Mouse (Mus musculus) gastrocnemius, adult 18-20 months (tissue): ENCODE data around the gene Pilra. TPM values are rescaled to one million over a fixed set of nuclear protein-coding genes. Genes with fewer than 3 reads are reported as not detected.
"Not testable (repeated sequence)": the region's sequence is repeated elsewhere in the genome, so short reads cannot be mapped to it uniquely, and the experiment has no call there.

ENCODE experiments used
- DNase-seq: peaks from one replicate; pipeline ENCODE4 v3.0.0; 2021; ENCODE audit warnings: low spot score
- long read RNA-seq, 2 experiments: library from polyadenylated mRNA; stranded (forward); transcript quantifications; one replicate each; pipeline ENCODE4 v2.0.0; 2021
- total RNA-seq, 2 experiments: library from RNA; stranded (reverse); gene quantifications; 2 replicates each; pipeline ENCODE4 v1.2.3; 2021

The Pilra gene
- total RNA-seq, result under 1 TPM; 0.16 to 0.28 TPM
- long read RNA-seq, experiment 1, result 0 reads
- long read RNA-seq, experiment 2, result 0 reads

DNA sequence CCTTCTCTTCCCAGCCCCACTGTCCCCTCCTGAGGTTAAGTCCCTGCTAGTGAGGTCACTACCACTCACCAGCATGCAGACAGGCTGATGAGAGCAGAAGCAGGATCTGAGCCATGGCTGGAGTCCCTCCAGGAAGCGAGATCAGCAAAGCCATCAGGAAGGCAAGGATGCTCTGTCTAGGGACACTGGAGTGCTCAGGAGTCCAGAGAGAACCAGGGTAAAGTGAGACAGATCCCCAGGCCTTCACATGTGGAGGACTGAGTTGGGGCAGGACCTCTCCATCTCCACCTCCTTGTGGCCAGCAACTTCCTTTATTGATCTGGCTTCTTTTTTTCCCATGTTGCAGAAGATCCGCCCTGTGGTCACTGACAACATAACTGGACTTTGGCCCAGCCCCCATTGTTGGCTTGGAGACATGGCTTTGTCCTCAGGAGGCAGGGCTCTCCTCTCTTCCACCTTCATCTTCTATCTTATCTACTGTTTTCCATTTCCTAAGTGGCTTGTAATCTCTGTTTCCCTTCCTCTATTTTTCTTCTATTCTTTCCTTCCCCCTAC, at the start of gene Pilra:
Gene Pilra, minus strand, starts transcription at position 316 of the 555 bp plus-strand sequence.
- DNase-seq, result not testable (repeated sequence)

DNA sequence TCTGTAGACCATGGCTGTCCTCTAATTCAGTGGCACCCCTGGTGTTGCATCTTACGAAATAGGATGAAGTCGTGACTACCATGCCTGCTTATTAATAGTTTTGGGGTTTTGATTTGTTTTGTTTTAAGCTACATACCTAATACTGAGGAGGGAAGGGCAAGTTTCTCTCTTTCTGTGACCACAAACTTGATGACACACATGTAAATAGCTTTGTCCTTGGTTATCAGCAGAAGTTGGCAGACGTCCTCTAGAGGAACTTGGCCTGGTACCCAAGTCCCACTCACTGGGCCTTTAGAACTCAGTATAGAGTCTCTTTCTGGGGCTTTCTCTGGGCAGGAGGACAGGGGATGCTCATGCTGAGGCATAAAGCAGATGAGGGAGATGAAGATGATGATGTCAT, 47.3 kb upstream of the Pilra start:
- no peak for DNase-seq

DNA sequence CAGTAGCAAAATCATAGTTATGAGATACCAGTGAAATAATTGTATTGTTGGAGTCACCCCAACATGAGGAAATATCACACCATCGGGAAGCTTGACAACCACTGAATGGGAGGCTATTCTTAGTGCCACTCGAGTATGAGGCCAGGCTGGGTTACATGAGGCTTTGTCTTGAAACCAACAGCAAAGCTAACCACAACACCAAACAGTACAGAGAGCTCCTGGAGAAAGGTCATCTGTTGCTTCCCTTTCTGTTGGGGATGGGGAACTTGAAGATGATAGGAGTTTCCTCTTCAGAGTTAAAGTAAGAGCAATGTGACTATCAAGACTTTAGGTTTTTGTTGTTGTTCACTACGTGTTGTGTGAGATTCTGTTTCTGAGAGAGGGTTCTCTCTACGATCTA, 46.8 kb upstream of the Pilra start:
- no peak for DNase-seq

DNA sequence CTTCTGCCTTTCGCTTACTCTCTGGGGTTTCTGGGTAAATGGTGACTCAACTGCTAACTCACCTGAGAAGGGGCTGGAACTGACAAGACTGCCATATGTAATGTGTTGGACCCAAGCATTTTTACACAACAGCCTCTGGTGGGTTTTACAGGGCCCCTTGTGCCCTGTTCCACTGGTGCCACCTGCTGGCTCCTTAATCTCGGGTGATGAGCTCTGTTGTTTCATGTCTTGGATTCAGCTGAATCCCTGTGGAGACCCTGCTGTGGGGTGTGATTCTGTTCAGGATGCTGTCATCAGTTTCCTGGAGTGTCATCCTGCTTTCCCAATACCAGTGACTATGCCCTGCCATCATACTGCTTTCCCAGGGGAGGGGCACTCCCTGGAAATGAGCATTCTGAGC, 41.8 kb upstream of the Pilra start:
- no peak for DNase-seq

DNA sequence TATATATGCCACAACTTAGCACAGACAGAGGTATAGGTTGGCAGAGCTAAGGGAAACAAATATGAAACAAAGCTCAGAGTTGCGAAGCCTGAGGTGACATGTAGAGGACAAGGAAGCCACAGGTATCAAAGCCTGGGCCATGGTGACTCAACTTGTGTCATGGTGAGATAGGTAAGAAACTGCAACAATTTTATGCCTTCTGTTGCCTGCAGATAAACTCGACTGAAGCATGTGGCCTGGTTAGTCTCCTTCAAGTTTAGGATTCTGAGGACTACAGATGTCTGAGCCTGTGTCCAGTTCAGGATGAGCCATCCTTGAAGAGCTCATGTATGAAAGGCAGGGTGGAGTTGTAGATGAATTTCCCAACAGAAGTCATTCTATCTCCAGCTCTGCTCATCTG, 39.0 kb upstream of the Pilra start:
- DNase-seq, result no peak

DNA sequence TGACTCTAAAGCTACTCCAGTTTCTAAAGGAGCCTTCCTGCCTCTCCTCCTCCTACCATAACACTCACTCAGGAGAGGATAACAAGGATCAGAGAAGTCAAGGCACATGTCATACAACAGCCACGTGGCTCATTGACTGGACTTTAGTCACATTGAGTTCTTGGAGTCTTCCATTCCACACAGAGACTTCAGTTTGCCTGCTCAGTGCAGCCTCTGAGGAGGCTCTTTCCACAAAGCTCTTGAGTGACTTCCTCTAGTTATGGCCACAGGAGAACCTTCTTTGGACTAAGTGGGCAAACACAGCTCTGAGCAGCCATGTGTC, 36.3 kb upstream of the Pilra start:
- not testable (repeated sequence) for DNase-seq

DNA sequence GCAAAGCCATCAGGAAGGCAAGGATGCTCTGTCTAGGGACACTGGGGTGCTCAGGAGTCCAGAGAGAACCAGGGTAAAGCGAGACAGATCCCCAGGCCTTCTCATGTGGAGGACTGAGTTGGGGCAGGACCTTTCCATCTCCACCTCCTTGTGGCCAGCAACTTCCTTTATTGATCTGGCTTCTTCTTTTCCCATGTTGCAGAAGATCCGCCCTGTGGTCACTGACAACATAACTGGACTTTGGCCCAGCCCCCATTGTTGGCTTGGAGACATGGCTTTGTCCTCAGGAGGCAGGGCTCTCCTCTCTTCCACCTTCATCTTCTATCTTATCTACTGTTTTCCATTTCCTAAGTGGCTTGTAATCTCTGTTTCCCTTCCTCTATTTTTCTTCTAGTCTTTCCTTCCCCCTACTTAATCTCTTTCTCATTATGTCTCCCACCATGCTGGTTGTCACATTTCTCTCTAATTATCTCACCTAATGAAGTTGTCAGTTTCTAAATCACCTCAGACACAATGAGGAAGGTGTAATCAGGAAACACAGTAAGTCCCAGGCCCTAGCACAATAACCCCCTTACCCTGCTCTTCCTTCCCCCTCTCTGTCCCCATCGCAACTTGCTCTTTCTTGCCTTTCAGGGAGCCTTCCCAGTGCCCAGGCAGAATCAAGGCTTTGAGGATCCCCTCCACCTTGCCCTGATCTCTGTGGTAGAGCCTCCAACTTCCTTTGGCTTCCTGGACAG, 35.7 kb upstream of the Pilra start, which contains the start of gene Pilrb2:
Gene Pilrb2, minus strand, starts transcription at position 172 of the 737 bp plus-strand sequence.
- not testable (repeated sequence) for DNase-seq

DNA sequence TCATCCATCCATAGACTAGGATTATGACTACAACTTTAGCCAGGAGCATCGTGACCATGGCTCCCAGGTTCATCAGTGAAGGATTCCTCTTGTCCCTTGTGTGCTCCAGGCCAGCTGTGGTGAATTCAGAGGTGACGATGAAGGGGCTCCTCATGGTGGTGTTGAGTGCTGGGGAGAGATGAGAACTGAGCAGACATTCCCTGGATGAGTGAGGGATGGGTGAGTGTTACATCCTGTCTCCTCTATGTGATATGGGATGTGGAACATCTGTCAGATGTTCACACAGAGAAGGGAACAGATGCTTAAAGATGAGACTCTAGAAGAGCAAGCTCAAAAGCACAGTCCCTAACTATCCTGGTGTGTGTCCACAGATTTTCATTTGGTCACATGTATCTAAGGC, 32.5 kb upstream of the Pilra start:
- not testable (repeated sequence) for DNase-seq

DNA sequence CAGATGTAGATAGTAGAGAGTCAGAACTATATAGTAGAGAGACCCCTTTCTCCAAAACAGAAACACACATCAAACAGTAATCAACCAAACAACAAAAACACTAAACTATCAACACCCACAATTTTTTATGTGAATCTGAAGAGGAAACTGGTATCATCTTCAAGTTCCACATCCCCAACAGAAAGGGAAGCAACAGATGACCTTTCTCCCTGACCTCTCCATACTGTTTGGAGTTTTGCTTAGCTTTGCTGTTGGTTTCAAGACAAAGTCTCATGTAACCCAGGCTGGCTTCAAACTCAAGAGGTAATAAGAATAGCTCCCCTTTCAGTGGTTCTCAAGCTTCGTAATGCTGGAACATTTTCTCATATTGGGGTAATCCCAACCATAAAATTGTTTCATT, 27.9 kb upstream of the Pilra start:
- DNase-seq, result not testable (repeated sequence)

DNA sequence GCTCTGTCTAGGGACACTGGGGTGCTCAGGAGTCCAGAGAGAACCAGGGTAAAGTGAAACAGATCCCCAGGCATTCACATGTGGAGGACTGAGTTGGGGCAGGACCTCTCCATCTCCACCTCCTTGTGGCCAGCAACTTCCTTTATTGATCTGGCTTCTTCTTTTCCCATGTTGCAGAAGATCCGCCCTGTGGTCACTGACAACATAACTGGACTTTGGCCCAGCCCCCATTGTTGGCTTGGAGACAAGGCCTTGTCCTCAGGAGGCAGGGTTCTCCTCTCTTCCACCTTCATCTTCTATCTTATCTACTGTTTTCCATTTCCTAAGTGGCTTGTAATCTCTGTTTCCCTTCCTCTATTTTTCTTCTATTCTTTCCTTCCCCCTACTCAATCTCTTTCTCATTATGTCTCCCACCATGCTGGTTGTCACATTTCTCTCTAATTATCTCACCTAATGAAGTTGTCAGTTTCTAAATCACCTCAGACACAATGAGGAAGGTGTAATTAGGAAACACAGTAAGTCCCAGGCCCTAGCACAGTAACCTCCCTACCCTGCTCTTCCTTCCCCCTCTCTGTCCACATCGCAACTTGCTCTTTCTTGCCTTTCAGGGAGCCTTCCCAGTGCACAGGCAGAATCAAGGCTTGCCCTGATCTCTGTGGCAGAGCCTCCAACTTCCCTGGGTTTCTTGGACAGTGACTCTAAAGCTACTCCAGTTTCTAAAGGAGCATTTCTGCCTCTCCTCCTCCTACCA, 22.1 kb upstream of the Pilra start, which contains the start of gene Pilrb1:
Gene Pilrb1, minus strand, starts transcription at position 147 of the 751 bp plus-strand sequence.
- DNase-seq, result not testable (repeated sequence)

DNA sequence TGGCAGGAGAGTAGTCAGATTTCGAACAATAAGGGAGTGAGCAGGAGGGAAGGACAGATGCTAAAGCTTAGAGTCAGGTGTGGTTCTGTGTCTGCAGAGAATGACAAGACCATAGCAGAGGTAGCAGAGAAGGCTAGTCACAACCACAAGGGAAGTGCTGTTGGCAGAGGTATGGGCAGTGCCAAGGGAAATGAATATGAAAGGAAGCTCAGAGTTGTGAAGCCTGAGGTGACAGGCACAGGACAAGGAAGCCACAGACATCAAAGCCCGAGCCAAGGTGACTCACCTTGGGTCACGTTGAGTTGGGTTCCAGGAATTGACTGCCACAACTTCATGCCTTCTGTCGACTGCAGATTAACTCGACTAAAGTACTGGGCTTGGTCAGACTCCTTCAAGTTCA, 20.8 kb upstream of the Pilra start:
- not testable (repeated sequence) for DNase-seq

DNA sequence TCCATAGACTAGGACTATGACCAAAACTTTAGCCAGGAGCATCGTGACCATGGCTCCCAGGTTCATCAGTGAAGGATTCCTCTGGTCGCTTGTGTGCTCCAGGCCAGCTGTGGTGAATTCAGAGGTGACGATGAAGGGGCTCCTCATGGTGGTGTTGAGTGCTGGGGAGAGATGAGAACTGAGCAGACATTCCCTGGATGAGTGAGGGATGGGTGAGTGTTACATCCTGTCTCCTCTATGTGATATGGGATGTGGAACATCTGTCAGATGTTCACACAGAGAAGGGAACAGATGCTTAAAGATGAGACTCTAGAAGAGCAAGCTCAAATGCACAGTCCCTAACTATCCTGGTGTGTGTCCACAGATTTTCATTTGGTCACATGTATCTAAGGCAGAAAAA, 18.8 kb upstream of the Pilra start:
- not testable (repeated sequence) for DNase-seq

DNA sequence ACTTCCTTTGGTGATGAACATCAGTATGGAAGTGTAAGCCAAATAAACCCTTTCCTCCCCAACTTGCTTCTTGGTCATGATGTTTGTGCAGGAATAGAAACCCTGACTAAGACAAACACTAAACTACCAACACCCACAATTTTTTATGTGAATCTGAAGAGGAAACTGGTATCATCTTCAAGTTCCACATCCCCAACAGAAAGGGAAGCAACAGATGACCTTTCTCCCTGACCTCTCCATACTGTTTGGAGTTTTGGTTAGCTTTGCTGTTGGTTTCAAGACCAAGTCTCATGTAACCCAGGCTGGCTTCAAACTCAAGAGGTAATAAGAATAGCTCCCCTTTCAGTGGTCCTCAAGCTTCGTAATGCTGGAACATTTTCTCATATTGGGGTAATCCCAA, 14.2 kb upstream of the Pilra start:
- not testable (repeated sequence) for DNase-seq

DNA sequence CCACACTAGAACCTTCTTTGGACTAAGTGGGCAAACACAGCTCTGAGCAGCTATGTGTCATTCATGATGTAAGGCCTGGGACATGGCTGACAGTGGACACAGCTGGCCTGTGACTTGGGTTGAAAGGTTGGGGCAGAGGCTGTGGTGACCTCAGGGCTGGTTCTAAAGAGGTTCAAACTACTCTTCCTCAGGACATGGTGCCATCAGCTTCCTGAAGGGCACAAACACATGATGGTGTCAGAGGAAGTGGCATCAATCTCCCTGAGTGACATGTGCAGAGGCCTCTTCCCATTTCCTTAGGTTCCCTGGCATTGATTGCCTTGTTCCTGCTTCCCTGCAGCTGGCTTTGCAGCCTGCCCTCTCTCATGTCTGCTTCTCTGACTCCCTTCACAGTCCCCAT, 1.0 kb upstream of the Pilra start:
- not testable (repeated sequence) for DNase-seq

DNA sequence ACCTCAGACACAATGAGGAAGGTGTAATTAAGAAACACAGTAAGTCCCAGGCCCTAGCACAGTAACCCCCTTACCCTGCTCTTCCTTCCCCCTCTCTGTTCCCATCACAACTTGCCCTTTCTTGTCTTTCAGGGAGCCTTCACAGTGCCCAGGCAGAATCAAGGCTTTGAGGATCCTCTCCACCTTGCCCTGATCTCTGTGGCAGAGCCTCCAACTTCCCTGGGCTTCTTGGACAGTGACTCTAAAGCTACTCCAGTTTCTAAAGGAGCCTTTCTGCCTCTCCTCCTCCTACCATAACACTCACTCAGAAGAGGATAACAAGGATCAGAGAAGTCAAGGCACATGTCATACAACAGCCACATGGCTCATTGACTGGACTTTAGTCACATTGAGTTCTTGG, 530 bp upstream of the Pilra start:
- DNase-seq, result no peak

DNA sequence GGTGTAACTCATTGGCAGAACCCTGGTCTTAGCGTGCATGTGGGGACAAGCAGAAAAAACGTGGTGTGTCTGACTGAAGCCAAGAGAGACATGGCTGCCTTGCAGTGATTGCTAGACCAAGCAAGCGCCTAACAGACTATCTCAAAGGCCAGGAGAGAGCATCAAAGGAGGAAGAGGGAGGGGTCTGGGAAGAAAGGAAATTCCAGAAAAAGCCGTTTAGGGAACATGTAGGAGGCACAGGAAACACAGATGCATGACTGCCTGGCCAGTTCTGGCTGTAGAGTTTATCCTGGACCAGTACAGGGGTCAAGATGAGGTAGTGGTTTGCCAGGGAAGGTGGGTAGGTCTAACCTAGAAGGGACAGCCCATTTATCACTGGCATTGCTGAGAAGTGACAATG, 2.6 kb downstream of the Pilra start:
- no peak for DNase-seq

DNA sequence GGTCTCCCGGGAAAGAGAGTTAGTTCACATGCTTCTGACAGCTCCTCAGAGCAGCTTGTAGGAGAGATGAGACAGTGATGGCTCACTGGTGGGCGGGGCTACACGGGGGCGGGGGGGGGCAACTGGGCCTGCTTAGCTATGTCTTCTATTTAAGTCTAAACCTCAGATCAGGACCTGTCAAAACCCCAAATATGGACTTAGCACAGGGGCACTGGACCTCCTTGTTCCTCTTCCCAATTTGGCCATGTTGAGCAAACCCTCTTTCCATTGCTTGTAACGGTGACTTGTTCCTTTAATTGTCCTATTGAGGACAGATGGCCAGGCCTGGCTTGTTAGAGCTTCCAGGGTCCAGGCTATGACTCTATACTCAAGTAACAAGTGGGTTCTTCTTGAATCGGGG, 4.6 kb downstream of the Pilra start:
- no peak for DNase-seq

DNA sequence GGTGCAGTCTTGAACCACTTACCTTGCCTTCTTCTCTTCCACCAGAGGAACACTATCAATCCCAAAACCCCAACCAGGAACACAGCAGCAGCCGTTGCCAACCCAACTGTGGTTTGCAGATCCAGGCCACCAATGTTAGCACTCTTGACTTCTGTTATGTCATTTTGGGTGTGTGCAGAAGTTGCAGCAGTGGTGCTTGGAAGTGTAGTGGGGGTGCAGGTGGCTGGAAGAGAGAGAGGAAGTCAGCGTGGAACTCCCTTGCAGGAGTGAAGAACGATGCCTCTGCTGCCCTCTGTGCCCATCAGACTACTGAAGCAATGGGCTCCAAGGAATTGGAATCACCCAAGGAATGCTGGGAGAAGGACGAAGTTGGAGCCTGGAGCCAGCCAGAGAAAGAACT, 5.0 kb downstream of the Pilra start:
- DNase-seq, result no peak

DNA sequence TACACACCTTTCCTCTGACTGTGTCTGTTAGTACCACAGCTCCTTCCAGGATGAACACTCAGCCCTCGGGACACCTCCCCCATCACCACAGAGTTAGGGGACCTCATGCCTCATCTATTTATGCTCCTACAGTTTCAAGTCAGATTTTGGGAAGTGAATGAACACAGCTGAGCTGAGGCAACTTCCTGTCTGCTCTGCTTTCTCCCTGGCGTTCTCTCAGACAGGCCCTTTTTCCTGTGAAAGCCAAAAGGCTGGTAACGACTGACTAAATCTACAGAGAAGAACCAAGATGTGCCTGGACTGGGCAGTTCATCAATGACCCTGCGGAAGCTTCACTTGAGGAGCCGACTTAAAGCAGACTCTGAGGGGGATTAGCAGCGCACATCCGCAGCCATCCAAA, 5.8 kb downstream of the Pilra start:
- DNase-seq, result no peak

DNA sequence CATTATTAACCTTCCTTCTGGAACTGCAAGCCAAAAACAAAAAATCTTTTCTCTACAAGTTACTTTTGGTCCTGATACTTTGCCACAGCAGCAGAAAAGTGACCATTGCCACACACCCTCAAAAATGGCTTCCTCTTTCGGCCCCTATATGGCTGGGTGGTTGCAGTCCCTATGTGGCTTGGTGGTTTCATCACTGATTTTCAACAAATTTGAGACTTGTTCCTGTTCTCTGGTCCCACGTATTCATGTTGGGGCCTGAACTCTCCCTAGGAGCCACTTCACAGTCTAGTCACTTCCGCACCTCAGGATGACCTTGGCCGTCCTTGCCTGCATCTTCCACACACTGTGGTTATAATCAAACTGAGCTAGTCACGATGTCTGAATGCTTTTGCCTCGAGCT, 7.4 kb downstream of the Pilra start:
- no peak for DNase-seq

DNA sequence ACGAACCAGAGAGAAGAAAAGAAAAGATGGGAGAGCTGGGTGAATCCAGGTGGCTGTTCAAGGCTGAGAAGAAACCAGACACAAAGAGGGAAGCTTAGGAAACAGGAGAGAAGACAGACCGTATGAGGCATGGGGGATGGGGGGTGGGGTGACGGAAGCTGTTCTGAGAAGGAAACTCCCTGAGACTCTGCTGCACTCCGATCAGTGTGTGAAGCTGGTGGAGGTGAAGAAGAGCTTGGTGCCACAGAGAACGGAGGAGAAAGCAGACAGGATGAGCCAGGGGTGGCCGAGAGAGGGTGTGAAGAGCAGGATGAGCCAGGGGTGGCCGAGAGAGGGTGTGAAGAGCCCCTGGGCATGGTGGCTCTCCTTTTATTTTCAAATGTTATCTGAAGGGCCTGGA, 9.7 kb downstream of the Pilra start:
- no peak for DNase-seq

DNA sequence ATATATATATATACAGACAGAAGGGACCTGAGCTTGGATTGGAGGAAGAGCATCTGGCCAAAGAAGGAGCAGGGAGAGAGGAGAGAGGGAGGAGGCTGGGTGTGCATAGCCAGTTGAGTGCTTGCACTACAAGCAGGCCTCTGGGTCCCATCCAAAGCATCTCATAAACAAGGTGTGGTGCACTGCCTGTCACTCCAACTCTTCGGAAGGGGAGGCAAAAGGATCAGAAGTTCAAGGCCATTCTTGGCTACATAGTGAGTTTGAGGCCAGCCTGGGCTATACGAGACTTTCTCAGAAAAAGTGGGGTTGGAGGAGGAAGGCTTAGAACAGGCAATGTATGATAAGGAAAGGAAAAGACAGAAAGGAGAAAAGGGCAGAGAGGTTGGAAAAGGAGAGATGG, 10.1 kb downstream of the Pilra start:
- no peak for DNase-seq

DNA sequence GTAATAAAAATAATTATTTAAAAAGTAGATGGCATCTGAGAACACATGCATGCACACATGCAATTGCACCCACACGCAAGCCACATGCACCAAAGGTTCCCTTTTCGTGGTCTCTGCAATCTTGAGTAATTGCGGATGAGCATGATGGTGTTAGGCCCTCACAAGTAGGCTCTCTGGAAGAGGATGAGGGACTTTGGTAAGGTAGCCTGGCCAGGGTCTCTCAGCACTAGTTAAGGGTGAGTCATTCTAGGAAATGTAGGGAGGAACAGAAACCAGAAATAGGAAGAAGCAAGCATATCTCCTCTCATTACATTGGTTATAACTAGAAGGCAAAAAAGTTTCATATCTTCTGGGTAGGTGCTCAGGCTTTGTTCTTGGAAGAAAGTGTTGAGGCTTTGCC, 11.1 kb downstream of the Pilra start:
- no peak for DNase-seq
